Mouse (Mus musculus) liver, embryonic 12.5 days (tissue): ENCODE measurements around the gene Kbtbd3. TPM values are rescaled to one million over a fixed set of nuclear protein-coding genes. Genes with fewer than 3 reads are reported as not detected.
A peak's percentile ranks its signal among the peaks of the same experiment; 100 is the strongest.

Experiments
- ATAC-seq: fragments of 200-750 bp; cut with Nextera tagmentation; 2 replicates; pipeline ENCODE4 v1.8.0; 2017; ENCODE audit warnings: moderate number of reproducible peaks, mild to moderate bottlenecking, moderate library complexity
- H3K27ac ChIP-seq: fragments of 300-500 bp; sonication (generic); 2 replicates; pipeline ENCODE4 v1.5.1; 2016; ENCODE audit warnings: mild to moderate bottlenecking
- H3K27me3 ChIP-seq: fragments of 300-500 bp; sonication (generic); replicated peaks from 2 replicates; pipeline ENCODE4 v1.6.1; 2016; ENCODE audit warnings: mild to moderate bottlenecking, moderate library complexity
- H3K36me3 ChIP-seq: fragments of 300-500 bp; sonication (generic); 2 replicates; pipeline ENCODE4 v1.6.1; 2016; ENCODE audit warnings: mild to moderate bottlenecking, moderate library complexity
- H3K4me1 ChIP-seq: fragments of 300-500 bp; sonication (generic); 2 replicates; pipeline ENCODE4 v1.6.1; 2016
- H3K4me2 ChIP-seq: fragments of 300-500 bp; sonication (generic); 2 replicates; pipeline ENCODE4 v1.6.1; 2016; ENCODE audit warnings: mild to moderate bottlenecking, moderate library complexity
- H3K4me3 ChIP-seq: fragments of 300-500 bp; sonication (generic); 2 replicates; pipeline ENCODE4 v1.5.1; 2016; ENCODE audit warnings: mild to moderate bottlenecking, moderate library complexity
- H3K9ac ChIP-seq: fragments of 300-500 bp; sonication (generic); 2 replicates; pipeline ENCODE4 v1.6.1; 2016; ENCODE audit warnings: mild to moderate bottlenecking, moderate library complexity
- H3K9me3 ChIP-seq: fragments of 300-500 bp; sonication (generic); replicated peaks from 2 replicates; pipeline ENCODE4 v1.6.1; 2016; ENCODE audit warnings: mild to moderate bottlenecking, moderate library complexity
- WGBS: fragments of 180-500 bp; shearing (Covaris S2); methylation state at CpG from one replicate; pipeline ENCODE4 v1.1.7; 2016; ENCODE audit not compliant: insufficient replicate concordance; 5-methylcytosine and 5-hydroxymethylcytosine counted together
- polyA plus RNA-seq: library from polyadenylated mRNA; unstranded; fragments of >200 nt; fragmentation: Nextera tagmentation; extraction: Ambion mirVana; gene quantifications from 2 replicates; pipeline ENCODE4 v1.2.1, GENCODE M21; 2016

The Kbtbd3 gene
- 3.2 and 4.3 TPM in 2 replicates for polyA plus RNA-seq

DNA sequence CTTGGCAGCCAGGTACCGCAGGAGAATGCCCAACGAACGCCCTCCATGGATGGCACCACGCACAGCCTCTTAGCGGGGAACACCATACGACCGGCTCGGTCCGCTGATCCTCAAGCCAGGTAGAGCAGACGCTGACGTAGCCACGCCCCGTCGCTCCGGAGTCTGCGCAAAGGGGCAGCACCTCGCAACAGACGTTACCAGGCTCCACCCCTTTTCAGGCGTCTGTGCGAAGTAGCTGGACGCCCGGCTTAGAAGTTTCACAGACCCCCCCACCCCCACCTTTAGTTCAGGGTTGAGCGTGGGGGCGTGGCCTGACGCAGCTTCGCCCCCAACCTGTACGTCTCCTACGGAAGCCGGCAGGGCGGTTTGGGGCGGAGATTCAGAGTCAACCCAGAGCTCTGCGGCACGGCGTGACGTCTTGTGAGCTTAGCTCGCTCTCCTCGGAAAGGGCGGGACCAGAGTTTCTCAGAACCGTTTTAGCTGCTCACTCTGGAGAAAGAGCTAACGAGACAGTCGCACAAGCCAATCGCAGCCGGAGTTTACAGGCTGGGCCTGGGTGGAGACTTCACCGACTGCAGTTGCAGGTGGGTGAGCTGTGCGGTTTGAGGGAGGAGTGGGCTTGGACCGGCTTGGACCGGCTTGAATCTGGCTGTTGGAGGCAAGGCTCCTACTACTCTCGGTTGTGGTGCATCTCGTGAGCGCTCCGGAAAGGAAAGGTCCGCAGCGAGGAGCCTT, at the start of gene Kbtbd3, which contains the start of gene Aasdhppt:
Gene Kbtbd3, plus strand, starts transcription at position 483 of the 735 bp plus-strand sequence.
Gene Aasdhppt, minus strand, starts transcription at position 121 of the 735 bp plus-strand sequence.
- WGBS = 0% methylated on average over 53 of the region's 53 CpGs
- H3K4me1 ChIP-seq = peaks cover 26% of the 10 kb centered on the region
- H3K4me3 ChIP-seq = peak within 1 kb of the TSS; percentile 72
- H3K4me2 ChIP-seq = peak within 1 kb of the TSS; percentile 87
- H3K9me3 ChIP-seq = no peaks in the 10 kb centered on the region
- H3K27ac ChIP-seq = peak within 1 kb of the TSS; percentile 95
- H3K27me3 ChIP-seq = no peaks in the 10 kb centered on the region
- H3K9ac ChIP-seq = peak within 1 kb of the TSS; percentile 85
- peak; percentile 96 for ATAC-seq
- peaks cover 6% of the 10 kb centered on the region; the same call in 1 of the 2 replicates for H3K36me3 ChIP-seq

DNA sequence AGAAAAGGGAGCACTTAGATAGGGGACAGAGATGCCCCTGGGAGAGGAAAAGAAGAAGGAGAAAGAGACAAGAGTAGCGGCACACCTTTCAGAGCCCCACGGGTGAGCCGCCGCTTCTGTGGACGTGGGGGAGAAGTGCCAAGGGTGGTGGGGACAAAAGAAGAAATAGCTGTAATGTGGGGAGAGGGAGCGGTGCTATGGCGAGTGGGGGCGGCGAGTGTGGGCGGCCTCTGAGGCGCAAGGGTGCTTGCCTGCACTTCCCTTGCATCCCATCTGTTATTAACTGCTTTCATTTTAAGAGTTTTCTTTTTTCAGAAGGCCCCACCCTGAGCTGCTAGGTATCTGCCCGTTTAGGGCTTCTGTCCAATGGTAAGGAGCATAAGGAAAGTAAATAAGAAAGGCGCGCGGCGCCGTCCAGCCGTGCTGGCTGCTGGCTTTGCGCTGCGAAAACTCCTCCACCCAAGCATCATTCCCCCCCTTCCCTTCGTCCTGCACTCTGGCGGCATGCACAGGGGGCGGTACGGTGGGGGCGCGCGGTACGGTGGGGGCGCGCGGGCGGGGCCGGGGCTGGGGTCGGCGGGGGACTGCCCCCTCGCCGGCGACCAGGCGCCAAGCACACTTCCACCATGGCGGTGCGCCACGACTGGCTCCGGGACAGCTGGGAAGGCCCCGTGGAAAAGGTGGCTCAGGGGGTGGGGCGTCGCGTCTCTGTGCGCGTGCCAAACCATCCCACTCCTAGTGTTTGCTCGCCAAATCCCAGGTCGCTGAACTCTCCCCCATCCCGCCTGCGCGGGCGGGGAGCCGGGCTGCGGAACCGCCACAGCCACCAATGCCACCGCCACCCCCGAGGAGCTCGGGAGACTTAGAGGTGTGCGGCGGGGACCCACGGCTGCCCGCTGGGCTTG, 49.5 kb upstream of the Kbtbd3 start:
- WGBS = 46% methylated on average over 65 of the region's 65 CpGs
- Histone ChIP-seq H3K4me2 (peak overlapping the region; percentile 1; the same call in 1 of the 2 replicates), H3K27me3 (no peaks in the 10 kb centered on the region), H3K36me3 (no peaks in the 10 kb centered on the region), H3K9ac (no peak overlapping the region), H3K27ac (no peak overlapping the region), H3K9me3 (peaks cover 20% of the 10 kb centered on the region), H3K4me1 (no peaks in the 10 kb centered on the region), H3K4me3 (peak overlapping the region; percentile 31)
- ATAC-seq = no peak

DNA sequence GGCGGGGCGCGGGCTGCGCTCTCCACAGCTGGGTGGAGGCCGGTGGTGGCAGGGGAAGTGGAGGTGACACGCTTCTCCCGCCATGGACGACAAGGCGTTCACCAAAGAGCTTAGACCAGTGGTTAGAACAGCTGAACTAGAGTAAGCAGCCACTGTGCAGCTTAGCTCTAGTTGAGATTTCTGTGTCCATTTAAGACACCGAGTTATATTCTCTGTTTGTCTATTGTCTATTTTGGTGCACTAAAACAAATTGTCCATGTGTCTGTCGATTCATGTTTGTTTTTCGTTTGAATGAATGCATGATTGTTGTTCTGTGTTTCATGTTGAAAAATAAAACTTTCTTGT, 48.9 kb upstream of the Kbtbd3 start:
- Histone ChIP-seq H3K9me3 (peaks cover 20% of the 10 kb centered on the region), H3K4me2 (peak overlapping the region; percentile 1; the same call in 1 of the 2 replicates), H3K36me3 (no peaks in the 10 kb centered on the region), H3K4me3 (peak overlapping the region; percentile 31), H3K27ac (no peak overlapping the region), H3K9ac (no peak overlapping the region), H3K27me3 (no peaks in the 10 kb centered on the region), H3K4me1 (no peaks in the 10 kb centered on the region)
- 47% methylated on average over 12 of the region's 12 CpGs for WGBS
- ATAC-seq = no peak

GRCm38 (mm10) chr9:4266881-4267280, 42.8 kb upstream of the Kbtbd3 start:
- no peak overlapping the region for H3K9ac ChIP-seq
- 83% methylated on average over 3 of the region's 3 CpGs for WGBS
- no peak overlapping the region for H3K4me3 ChIP-seq
- H3K9me3 ChIP-seq = no peaks in the 10 kb centered on the region
- no peak overlapping the region for H3K4me2 ChIP-seq
- no peak for ATAC-seq
- H3K27me3 ChIP-seq = no peaks in the 10 kb centered on the region
- H3K4me1 ChIP-seq = no peaks in the 10 kb centered on the region
- no peaks in the 10 kb centered on the region for H3K36me3 ChIP-seq
- H3K27ac ChIP-seq = no peak overlapping the region

DNA sequence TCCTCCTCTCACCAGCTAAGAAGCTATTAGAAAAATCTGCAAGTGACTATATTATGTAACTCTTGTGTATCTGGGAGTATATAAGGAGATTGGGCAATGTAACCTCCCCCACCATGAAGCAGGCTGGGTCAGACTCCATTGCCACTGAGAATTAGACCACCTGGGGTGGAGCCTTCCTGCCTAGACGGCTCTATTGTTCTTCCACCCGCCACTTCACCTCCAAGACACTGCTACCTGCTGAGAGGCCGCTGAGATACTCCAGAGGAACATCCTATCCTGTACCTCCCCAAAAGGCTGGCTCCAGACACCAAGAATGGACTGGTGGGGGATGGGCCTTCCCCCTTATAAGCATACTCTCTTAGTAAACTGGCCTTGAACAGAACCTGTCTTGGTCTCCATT, 25.8 kb upstream of the Kbtbd3 start:
- WGBS = 36% methylated on average over 3 of the region's 3 CpGs
- Histone ChIP-seq H3K27ac (no peak overlapping the region), H3K9ac (no peak overlapping the region), H3K4me3 (no peak overlapping the region), H3K9me3 (no peaks in the 10 kb centered on the region), H3K4me1 (no peaks in the 10 kb centered on the region), H3K36me3 (peaks cover 16% of the 10 kb centered on the region), H3K27me3 (no peaks in the 10 kb centered on the region), H3K4me2 (no peak overlapping the region)
- ATAC-seq = no peak

- no peak for ATAC-seq
- H3K4me2 ChIP-seq = no peak overlapping the region
- no peak overlapping the region for H3K4me3 ChIP-seq
- no peaks in the 10 kb centered on the region for H3K27me3 ChIP-seq
- H3K9ac ChIP-seq = no peak overlapping the region
- H3K9me3 ChIP-seq = no peaks in the 10 kb centered on the region
- 50% methylated on average over 2 of the region's 2 CpGs for WGBS
- peaks cover 49% of the 10 kb centered on the region for H3K36me3 ChIP-seq
- 0 out of 2 replicates have a peak, but pooled peaks cover 14% of the 10 kb centered on the region for H3K4me1 ChIP-seq
- no peak overlapping the region for H3K27ac ChIP-seq
Measured at GRCm38 (mm10) chr9:4300466-4300865, 9.2 kb upstream of the Kbtbd3 start.

- Histone ChIP-seq H3K27me3 (no peaks in the 10 kb centered on the region), H3K36me3 (peaks cover 30% of the 10 kb centered on the region), H3K9me3 (no peaks in the 10 kb centered on the region), H3K9ac (no peak overlapping the region), H3K4me2 (no peak overlapping the region), H3K4me3 (no peak overlapping the region), H3K4me1 (peaks cover 23% of the 10 kb centered on the region), H3K27ac (no peak overlapping the region)
- no peak for ATAC-seq
- WGBS = 39% methylated on average over 1 of the region's 1 CpGs
Measured at GRCm38 (mm10) chr9:4304867-4305266, 4.8 kb upstream of the Kbtbd3 start.

DNA sequence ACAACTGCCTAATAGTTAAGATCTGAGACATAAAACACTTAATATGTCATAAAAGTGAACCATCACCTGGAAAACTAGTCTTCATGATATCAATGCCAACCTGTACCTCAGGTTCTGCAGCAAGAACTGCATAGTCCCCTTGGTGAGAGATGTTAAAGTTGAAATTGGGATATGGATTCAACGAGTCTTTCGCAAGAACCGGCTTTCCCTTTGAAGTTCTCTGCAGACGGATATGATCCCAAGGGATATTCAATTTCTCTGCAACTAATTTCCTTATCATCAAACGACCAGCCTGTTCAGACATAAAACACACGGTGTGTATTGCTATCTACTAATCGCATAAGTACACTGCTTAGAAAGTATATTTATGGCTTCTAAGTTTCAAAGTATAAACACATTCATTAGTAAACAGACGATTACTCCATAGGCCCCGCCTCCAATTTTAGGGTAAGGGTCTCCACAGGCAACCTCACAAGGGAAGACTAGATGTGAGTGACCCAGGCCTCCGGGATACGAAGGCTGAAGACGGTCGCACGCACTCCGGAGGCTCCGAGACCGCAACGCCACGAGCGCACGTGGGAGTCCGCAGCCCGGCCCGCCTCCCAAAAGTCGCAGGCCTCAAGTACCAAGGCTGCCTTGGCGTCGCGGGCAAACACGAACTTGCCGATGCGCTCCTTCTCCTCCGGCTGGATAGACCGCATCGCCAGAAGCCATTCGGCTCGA, 844 bp upstream of the Kbtbd3 start:
- Histone ChIP-seq H3K36me3 (peaks cover 11% of the 10 kb centered on the region; the same call in 1 of the 2 replicates), H3K27ac (peak overlapping the region; percentile 95), H3K4me1 (peaks cover 26% of the 10 kb centered on the region), H3K27me3 (no peaks in the 10 kb centered on the region), H3K9ac (peak overlapping the region; percentile 85), H3K4me2 (peak overlapping the region; percentile 87), H3K9me3 (no peaks in the 10 kb centered on the region), H3K4me3 (peak overlapping the region; percentile 72)
- peak; percentile 50 for ATAC-seq
- WGBS = under 1% methylated on average over 36 of the region's 36 CpGs

DNA sequence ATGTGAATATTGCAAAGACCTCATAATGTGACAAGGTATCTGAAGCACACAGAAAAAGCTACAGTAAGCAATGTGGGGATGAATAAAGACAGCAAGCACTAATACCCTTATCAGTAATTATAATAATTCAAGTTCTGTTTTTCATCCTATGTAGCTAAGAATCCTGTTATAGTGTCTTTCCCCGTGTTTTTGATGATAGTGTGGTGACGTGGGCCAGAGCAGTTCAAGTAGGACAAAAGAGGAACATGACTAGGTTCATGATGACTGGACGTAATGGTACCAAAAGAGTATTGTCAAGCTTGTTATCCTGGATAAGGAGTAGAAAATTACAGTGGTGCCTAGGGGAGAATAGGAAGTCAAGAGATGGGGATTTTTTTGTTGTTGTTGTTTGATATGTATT, 1.1 kb downstream of the Kbtbd3 start:
- H3K4me3 ChIP-seq = peak overlapping the region; percentile 72
- H3K4me2 ChIP-seq = peak overlapping the region; percentile 87
- no peaks in the 10 kb centered on the region for H3K9me3 ChIP-seq
- H3K4me1 ChIP-seq = peaks cover 26% of the 10 kb centered on the region
- ATAC-seq = no peak
- peaks cover 7% of the 10 kb centered on the region; the same call in 1 of the 2 replicates for H3K36me3 ChIP-seq
- 25% methylated on average over 3 of the region's 3 CpGs for WGBS
- peak overlapping the region; percentile 95 for H3K27ac ChIP-seq
- peak overlapping the region; percentile 85 for H3K9ac ChIP-seq
- no peaks in the 10 kb centered on the region for H3K27me3 ChIP-seq

GRCm38 (mm10) chr9:4311162-4311561, 1.5 kb downstream of the Kbtbd3 start:
- WGBS = 57% methylated on average over 3 of the region's 3 CpGs
- peaks cover 26% of the 10 kb centered on the region for H3K4me1 ChIP-seq
- H3K27me3 ChIP-seq = no peaks in the 10 kb centered on the region
- ATAC-seq = no peak
- peak overlapping the region; percentile 95 for H3K27ac ChIP-seq
- peak overlapping the region; percentile 72 for H3K4me3 ChIP-seq
- H3K9ac ChIP-seq = peak overlapping the region; percentile 85; the same call in 1 of the 2 replicates
- peaks cover 5% of the 10 kb centered on the region; the same call in 1 of the 2 replicates for H3K36me3 ChIP-seq
- H3K4me2 ChIP-seq = peak overlapping the region; percentile 87
- no peaks in the 10 kb centered on the region for H3K9me3 ChIP-seq

DNA sequence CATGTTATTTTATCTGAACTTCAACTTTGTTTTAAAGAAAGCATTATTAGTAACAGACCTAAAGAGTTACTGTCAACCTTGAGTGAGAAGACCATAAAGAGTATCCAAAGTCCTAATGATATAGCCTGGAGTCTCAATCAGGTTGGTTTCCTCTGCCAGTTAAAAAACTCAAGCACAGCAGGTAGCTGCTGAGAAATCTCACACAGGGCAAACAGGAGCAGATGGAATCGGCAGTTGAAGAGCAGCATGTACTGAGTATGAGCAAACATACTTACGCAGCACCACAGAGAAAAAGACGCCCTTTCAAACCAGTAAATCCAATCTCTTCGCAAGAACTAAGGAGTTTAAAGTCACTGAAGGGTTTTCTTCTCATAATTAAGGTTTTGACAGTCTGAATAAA, 4.3 kb downstream of the Kbtbd3 start:
- ATAC-seq = no peak
- WGBS = 85% methylated on average over 4 of the region's 4 CpGs
- H3K9ac ChIP-seq = no peak overlapping the region
- 0 out of 2 replicates have a peak, but pooled peaks cover 4% of the 10 kb centered on the region for H3K36me3 ChIP-seq
- no peaks in the 10 kb centered on the region for H3K27me3 ChIP-seq
- H3K27ac ChIP-seq = no peak overlapping the region
- H3K9me3 ChIP-seq = no peaks in the 10 kb centered on the region
- H3K4me2 ChIP-seq = no peak overlapping the region
- H3K4me1 ChIP-seq = peaks cover 18% of the 10 kb centered on the region
- H3K4me3 ChIP-seq = no peak overlapping the region
